Mouse (Mus musculus) liver, postnatal 0 days (tissue): ENCODE measurements around the gene Usf1.

Source experiments
- CTCF ChIP-seq: sonication (generic); IDR thresholded peaks from 2 replicates; pipeline ENCODE4 v1.5.1; 2016; ENCODE audit warnings: antibody characterized with exemption, low read depth
- EP300 ChIP-seq: IDR thresholded peaks from 2 replicates; pipeline ENCODE4 v1.6.1; 2016; ENCODE audit warnings: antibody characterized with exemption, low read depth, mild to moderate bottlenecking

GRCm38 (mm10) chr1:171365934-171366333 is 45.2 kb upstream of the Usf1 start:
- TF ChIP-seq EP300, result no peak
- no peak for TF ChIP-seq CTCF
